Mouse (Mus musculus) kidney, adult 2 months (tissue): Measurements from ENCODE around the gene Nes. TPM values are rescaled to one million over a fixed set of nuclear protein-coding genes. Genes with fewer than 3 reads are reported as not detected.

Experiments used
- DNase-seq: peaks from one replicate; pipeline ENCODE4 v3.0.0; 2021
- H3K27ac ChIP-seq: fragments of 200-500 bp; 2 replicates; pipeline ENCODE4 v1.5.1; 2012; ENCODE audit warnings: low read depth, low read length, control low read depth, inconsistent platforms; ENCODE audit not compliant: insufficient read depth
- H3K27me3 ChIP-seq: fragments of 200-500 bp; replicated peaks from 2 replicates; pipeline ENCODE4 v1.6.1; 2012; ENCODE audit warnings: mild to moderate bottlenecking, moderate library complexity, low read length, inconsistent platforms; ENCODE audit not compliant: control insufficient read depth, insufficient read depth
- H3K36me3 ChIP-seq: fragments of 200-500 bp; 2 replicates; pipeline ENCODE4 v1.6.1; 2012; ENCODE audit warnings: mild to moderate bottlenecking, moderate library complexity, low read length, inconsistent platforms; ENCODE audit not compliant: control insufficient read depth, insufficient read depth
- H3K4me1 ChIP-seq: fragments of 200-500 bp; 2 replicates; pipeline ENCODE4 v1.6.1; 2011; ENCODE audit warnings: low read length; ENCODE audit not compliant: control insufficient read depth, insufficient read depth
- H3K4me3 ChIP-seq: fragments of 200-500 bp; 2 replicates; pipeline ENCODE4 v1.5.1; 2011; ENCODE audit warnings: mild to moderate bottlenecking, low read depth, low read length, control low read depth; ENCODE audit not compliant: insufficient read depth
- CTCF ChIP-seq: fragments of 200-500 bp; conservative IDR thresholded peaks from 2 replicates; pipeline ENCODE4 v1.5.1; 2011; ENCODE audit warnings: low read depth, mild to moderate bottlenecking, control low read depth, low read length, moderate library complexity, mixed read lengths; ENCODE audit not compliant: insufficient read depth, insufficient read length
- POLR2A ChIP-seq: fragments of 200-500 bp; IDR thresholded peaks from one replicate; pipeline ENCODE4 v1.6.1; 2011; ENCODE audit warnings: low read depth, low read length, control low read depth
- WGBS: fragments of 180-500 bp; shearing (Covaris S2); methylation state at CpG from one replicate; pipeline ENCODE4 v1.1.7; 2018; 5-methylcytosine and 5-hydroxymethylcytosine counted together
- polyA plus RNA-seq: library from polyadenylated mRNA; depleted of rRNA; stranded (reverse); fragments of >200 nt; gene quantifications from 2 replicates; pipeline ENCODE4 v1.2.3, GENCODE M21; 2012

Gene Nes
- polyA plus RNA-seq, 1 experiment, result 7.5 TPM

GRCm38 (mm10) chr3:87946541-87946860, 24.4 kb upstream of the Nes start:
- Histone ChIP-seq H3K27me3 (peaks cover 2% of the 10 kb centered on the region; the same call in 1 of the 2 replicates), H3K4me1 (no peaks in the 10 kb centered on the region), H3K27ac (no peak overlapping the region), H3K4me3 (no peak overlapping the region), H3K36me3 (no peaks in the 10 kb centered on the region)
- WGBS, result 67% methylated on average over 1 of the region's 1 CpGs
- TF ChIP-seq POLR2A (no peak), CTCF (no peak)
- DNase-seq, result no peak

- 16% methylated on average over 26 of the region's 26 CpGs for WGBS
- Histone ChIP-seq H3K27me3 (peaks cover 2% of the 10 kb centered on the region; the same call in 1 of the 2 replicates), H3K27ac (no peak overlapping the region), H3K4me3 (no peak overlapping the region), H3K4me1 (no peaks in the 10 kb centered on the region), H3K36me3 (no peaks in the 10 kb centered on the region)
- no peak for DNase-seq
- no peak for TF ChIP-seq CTCF
- no peak for TF ChIP-seq POLR2A
Observed at GRCm38 (mm10) chr3:87947056-87947810, 23.6 kb upstream of the Nes start.

DNA sequence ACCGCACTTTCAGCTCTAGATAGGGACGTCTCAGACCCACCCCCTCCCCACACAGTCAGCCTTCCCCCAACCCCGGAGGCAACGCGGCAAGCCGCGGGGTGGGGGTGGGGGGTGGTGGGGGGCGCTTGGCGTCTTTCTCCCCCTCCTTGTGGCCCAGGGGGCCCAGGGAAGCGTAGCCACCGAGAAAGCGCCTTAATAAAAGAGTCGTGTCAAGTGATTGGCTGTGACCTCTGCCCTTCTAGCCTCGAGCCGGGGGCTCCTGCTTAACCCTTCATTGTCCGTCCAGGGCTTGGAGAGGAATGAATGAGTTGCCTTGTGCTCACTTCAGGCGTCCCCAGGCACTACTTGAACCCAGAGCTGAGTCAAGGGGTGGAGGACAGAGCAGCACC, 23.1 kb upstream of the Nes start:
- H3K4me1 ChIP-seq, result no peaks in the 10 kb centered on the region
- 3% methylated on average over 17 of the region's 17 CpGs for WGBS
- DNase-seq, result no peak
- H3K27ac ChIP-seq, result no peak overlapping the region
- no peak for TF ChIP-seq CTCF
- no peak for TF ChIP-seq POLR2A
- peaks cover 2% of the 10 kb centered on the region; the same call in 1 of the 2 replicates for H3K27me3 ChIP-seq
- H3K4me3 ChIP-seq, result no peak overlapping the region
- no peaks in the 10 kb centered on the region for H3K36me3 ChIP-seq

DNA sequence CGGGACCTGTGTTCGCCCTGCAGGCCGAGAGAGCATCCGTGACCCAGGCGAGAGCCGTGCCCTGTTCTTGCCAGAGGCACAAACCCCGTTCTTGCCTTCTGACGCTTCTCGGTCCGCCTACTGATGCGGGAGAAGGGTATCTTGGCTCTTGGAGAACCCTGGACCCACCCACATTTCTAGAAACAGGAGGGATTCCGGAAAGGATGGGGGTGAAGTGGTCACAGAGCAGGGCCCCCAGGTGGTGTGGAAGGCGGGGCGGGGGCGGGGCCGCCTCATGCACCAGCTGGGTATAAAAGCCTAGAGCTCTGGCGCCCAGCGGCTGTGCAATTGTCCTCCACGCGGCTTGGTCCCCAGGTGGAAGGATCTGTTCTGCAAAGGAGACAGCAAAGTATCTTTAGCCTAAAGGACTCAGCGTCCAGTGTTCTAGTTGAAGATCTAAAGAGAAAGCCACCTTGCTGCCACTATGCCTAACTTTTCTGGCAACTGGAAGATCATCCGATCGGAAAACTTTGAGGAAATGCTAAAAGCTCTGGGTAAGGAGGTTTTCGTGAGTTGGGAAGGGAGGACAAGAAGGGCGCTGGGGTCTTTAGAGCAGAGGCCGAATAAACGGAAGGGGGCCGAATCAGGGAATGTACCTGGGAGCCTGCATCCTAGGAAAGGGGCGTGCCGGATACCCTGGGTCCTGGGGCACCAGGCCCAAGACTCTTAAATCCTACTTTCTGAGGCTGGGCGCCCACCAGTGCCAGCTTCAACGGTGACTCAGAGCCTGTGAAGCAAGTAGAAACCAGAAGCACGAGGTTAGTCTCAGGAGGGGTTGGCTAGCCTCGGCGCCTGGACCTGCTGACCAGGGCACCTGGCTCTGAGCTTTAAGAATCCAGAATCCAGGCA, 22.3 kb upstream of the Nes start, which contains the start of gene Crabp2:
TSS of gene Crabp2 (plus strand) at position 289 of the 888 bp plus-strand sequence.
- DNase-seq, result no peak
- WGBS, result 5% methylated on average over 35 of the region's 35 CpGs
- Histone ChIP-seq H3K4me3 (no peak within 1 kb of the TSS), H3K4me1 (no peaks in the 10 kb centered on the region), H3K27ac (no peak within 1 kb of the TSS), H3K27me3 (peaks cover 2% of the 10 kb centered on the region; the same call in 1 of the 2 replicates), H3K36me3 (no peaks in the 10 kb centered on the region)
- TF ChIP-seq CTCF (no peak), POLR2A (no peak)

- H3K36me3 ChIP-seq, result no peaks in the 10 kb centered on the region
- no peak overlapping the region for H3K4me3 ChIP-seq
- TF ChIP-seq POLR2A, result no peak
- TF ChIP-seq CTCF, result no peak
- no peaks in the 10 kb centered on the region for H3K4me1 ChIP-seq
- no peak overlapping the region for H3K27ac ChIP-seq
- no peak for DNase-seq
- 39% methylated on average over 16 of the region's 16 CpGs for WGBS
- peaks cover 2% of the 10 kb centered on the region; the same call in 1 of the 2 replicates for H3K27me3 ChIP-seq
Observed at GRCm38 (mm10) chr3:87949266-87949954, 21.5 kb upstream of the Nes start.

GRCm38 (mm10) chr3:87949955-87950515, 20.8 kb upstream of the Nes start:
- Histone ChIP-seq H3K36me3 (no peaks in the 10 kb centered on the region), H3K27me3 (peaks cover 2% of the 10 kb centered on the region; the same call in 1 of the 2 replicates), H3K4me3 (no peak overlapping the region), H3K4me1 (no peaks in the 10 kb centered on the region), H3K27ac (no peak overlapping the region)
- WGBS, result 46% methylated on average over 13 of the region's 13 CpGs
- TF ChIP-seq CTCF, result no peak
- no peak for TF ChIP-seq POLR2A
- DNase-seq, result no peak
